Mouse (Mus musculus) brain, embryonic 14.5 days (tissue): Measurements from ENCODE around the gene Sox30.
"Not testable (repeated sequence)": the region's sequence is repeated elsewhere in the genome, so short reads cannot be mapped to it uniquely, and the experiment has no call there.

ENCODE experiments used
- CTCF ChIP-seq: fragments of 200-500 bp; IDR thresholded peaks from 2 replicates; pipeline ENCODE4 v1.5.1; 2012; ENCODE audit warnings: inconsistent platforms, mild to moderate bottlenecking, moderate library complexity, borderline replicate concordance; ENCODE audit not compliant: insufficient read depth, insufficient read length; ENCODE audit errors: extremely low read depth
- POLR2A ChIP-seq: fragments of 200-500 bp; IDR thresholded peaks from 2 replicates; pipeline ENCODE4 v1.6.1; 2012; ENCODE audit warnings: mild to moderate bottlenecking, inconsistent platforms, borderline replicate concordance; ENCODE audit not compliant: poor library complexity, insufficient read depth, insufficient read length, severe bottlenecking; ENCODE audit errors: extremely low read depth

DNA sequence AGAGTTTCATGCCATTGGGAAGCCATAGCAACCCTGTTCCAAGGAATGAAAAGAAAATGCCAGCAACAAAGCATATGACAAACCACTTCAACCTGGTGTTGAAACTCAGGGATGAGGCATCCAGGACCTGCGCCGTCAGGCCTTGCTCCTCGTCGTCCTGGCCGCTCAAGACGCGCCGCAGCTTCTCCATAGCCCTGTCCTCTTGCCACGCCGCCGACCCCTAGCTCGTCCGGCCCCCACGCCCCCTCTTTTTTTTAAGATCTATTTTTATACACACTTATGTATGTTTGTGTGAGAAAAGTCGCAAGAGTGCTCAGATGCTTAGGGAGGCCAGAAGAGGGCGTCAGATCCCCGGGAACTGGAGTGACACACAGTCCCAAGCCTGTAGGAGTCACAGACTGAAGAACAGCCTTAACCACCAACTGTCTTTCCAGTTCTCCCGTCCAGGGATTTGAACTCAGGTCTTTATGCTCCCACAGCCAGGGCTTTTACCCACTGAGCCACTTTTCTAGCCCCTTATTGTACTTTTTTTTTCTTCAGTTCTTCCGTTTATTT, 72.1 kb downstream of the Sox30 start, which contains the start of gene Gm12166:
- peak; percentile 54; the same call in 1 of the 2 replicates for TF ChIP-seq CTCF
- TF ChIP-seq POLR2A = not testable (repeated sequence)
